Mouse (Mus musculus): Measurements from ENCODE around the gene Wipi1.

DNA sequence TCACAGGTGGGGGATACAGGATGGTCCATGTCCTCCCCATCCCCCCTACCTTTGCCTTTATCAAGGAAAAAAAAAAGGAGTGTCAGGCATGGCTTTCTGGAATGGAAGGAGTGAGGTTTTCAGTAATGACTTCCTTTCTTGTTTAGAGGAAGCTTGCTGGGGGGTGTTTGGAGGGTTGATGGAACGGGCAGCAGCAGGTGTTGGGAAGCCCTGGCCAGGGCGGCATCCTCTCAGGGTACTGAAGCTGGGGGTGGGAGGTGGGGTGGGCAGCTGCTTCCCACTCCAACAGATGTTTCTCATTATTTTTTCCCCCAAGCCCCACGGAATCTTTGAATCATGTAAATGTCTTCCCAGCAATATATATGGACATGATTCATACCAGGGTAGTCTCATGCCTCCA, 50.3 kb downstream of the Wipi1 start:
- no peak for TF ChIP-seq TCF12 (IDR thresholded peaks at IDR 0.05; ENCODE audit: low read depth, low read length)
- no peak for TF ChIP-seq MAFK (IDR thresholded peaks at IDR 0.05; ENCODE audit: borderline replicate concordance, low read depth, low read length)
- TF ChIP-seq JUND (IDR thresholded peaks at IDR 0.05; ENCODE audit: low read depth, low read length): no peak
- no peak for TF ChIP-seq CTCF (IDR thresholded peaks at IDR 0.05 in 2 of 3, conservative IDR thresholded peaks at IDR 0.05 in 1 of 3; ENCODE audit: control insufficient read depth in 1 of 3, insufficient read depth in 1 of 3, low read depth in 2 of 3, low read length in 3 of 3, poor library complexity in 1 of 3, severe bottlenecking in 1 of 3)
- no peak for TF ChIP-seq USF2 (IDR thresholded peaks at IDR 0.05; ENCODE audit: borderline replicate concordance in 1 of 2, insufficient read depth in 1 of 2, low read depth in 1 of 2, low read length in 2 of 2)
- TF ChIP-seq ZNF384 (IDR thresholded peaks at IDR 0.05; ENCODE audit: low read depth, low read length): no peak
- no peak for TF ChIP-seq GABPA (IDR thresholded peaks at IDR 0.05; ENCODE audit: low read depth, low read length)
- no peak for TF ChIP-seq BHLHE40 (IDR thresholded peaks at IDR 0.05; ENCODE audit: borderline replicate concordance, low read depth, low read length)
